Mouse (Mus musculus): ENCODE measurements around the gene Kbtbd2. TPM values are rescaled to one million over a fixed set of nuclear protein-coding genes. Genes with fewer than 3 reads are reported as not detected.

Gene Kbtbd2
- polyA plus RNA-seq, 1 experiment from 2014 or later = 27.6 TPM

DNA sequence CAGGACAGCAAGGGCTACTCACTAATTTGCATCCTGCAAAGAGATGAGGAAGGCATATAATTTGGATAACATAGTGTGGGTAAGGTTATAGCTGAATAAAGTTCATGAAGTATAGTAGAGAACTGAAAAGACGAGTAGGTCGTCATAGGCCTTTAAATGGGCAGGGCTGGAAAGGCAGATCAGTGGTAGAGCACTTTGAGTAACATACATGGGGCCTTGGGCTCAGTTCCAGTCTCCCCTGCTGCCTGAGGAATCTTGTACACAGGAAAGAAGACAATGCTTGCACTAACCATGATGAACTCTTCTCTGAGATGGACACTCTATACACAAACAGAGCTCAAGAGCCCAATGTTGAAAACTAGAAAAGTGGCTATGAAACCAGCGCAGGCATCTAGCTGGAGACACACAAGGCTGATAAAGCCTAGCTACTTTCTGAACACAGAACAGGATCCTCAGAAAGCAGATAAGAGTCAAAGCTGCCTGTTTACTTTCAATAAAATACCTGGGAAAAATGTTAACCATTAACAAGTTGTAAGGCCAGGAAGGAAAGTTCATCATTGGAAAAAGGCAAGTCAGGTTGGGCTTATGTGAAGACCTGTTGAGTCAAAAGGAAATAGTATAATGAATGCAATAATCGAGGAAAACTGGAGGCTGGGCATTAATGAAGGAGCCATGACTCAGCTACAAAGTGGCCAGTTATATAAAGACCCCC lies 13.9 kb downstream of the Kbtbd2 start:
- Histone ChIP-seq H3K4me1 (peaks cover 9% of the 10 kb centered on the region; the same call in 1 of the 2 replicates), H3K27ac (peak overlapping the region; percentile 80), H3K4me3 (replicated peaks) (no peak overlapping the region), H3K9ac (no peak overlapping the region), H3K27me3 (replicated peaks) (no peaks in the 10 kb centered on the region), H3K9me3 (no peaks in the 10 kb centered on the region), H3K4me2 (peak overlapping the region; percentile 16; the same call in 1 of the 2 replicates), H3K36me3 (peaks cover 34% of the 10 kb centered on the region)
- peak; percentile 68; the same call in 1 of the 2 replicates for ATAC-seq (ENCODE audit: insufficient read depth, low FRiP score, low read depth)
- WGBS = 62% methylated on average over 4 of the region's 4 CpGs

DNA sequence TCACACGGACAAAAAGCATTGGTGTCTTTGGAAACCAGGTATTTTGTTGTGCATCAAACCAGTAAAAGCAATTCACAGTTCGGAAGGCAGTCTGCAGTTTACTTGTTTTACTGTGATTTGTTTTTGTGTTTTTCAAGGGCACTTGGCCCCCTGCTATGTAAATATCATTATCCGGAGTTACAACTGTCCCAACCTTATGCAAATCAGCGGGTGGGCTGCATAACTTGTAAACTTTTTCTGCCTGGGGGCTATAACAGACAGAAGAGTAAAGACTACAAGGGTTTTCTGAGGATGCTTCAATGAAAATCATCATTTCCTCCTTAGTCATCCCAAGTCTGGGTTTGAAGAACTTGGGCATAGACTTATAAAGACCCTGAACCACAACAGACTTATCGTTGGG lies 18.0 kb downstream of the Kbtbd2 start:
- no peak for ATAC-seq (ENCODE audit: insufficient read depth, low FRiP score, low read depth)
- Histone ChIP-seq H3K4me1 (peaks cover 5% of the 10 kb centered on the region; the same call in 1 of the 2 replicates), H3K27me3 (replicated peaks) (no peaks in the 10 kb centered on the region), H3K9me3 (no peaks in the 10 kb centered on the region), H3K36me3 (peaks cover 28% of the 10 kb centered on the region), H3K4me3 (replicated peaks) (no peak overlapping the region), H3K9ac (no peak overlapping the region), H3K27ac (no peak overlapping the region), H3K4me2 (no peak overlapping the region)
- 90% methylated on average over 5 of the region's 5 CpGs for WGBS

DNA sequence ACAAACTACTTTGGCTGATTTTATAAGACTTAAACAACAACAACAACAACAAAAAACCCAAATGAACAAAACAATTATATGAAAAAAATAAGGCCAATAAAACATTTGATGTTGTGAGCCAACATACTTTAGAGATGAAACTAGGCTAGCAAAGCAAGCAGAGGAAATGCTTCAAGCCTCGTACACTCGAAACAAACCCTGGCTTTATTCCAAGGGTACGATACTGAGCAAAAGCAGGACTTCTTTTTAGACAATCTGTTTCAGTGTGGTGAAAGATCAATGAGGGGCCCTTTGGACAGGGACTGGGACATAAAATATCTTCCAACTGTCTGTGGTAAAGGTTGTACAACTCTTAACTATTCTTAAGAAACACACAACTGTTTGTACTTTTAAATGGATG lies 21.8 kb downstream of the Kbtbd2 start:
- WGBS = 38% methylated on average over 3 of the region's 3 CpGs

DNA sequence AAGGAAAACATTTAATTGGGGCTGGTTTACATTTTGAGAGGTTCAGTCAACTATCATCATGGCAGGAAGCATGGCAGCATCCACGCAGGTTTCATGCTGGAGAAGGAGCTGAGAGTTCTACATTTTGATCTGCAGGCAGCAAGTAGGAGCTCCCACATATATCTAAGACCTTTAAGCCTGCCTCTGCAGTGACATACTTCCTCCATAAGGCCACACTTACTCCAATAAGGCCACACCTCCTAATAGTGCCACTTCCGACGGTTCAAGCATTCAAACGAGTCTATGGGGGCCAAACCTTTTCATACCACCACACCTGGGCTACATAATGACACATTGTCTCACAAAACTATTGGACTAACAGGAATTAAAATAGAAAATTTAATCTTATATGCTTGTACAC lies 31.9 kb downstream of the Kbtbd2 start:
- H3K4me3 ChIP-seq (replicated peaks) = no peak overlapping the region
- no peaks in the 10 kb centered on the region; the same call in 1 of the 2 replicates for H3K36me3 ChIP-seq
- H3K27me3 ChIP-seq (replicated peaks) = no peaks in the 10 kb centered on the region
- H3K9ac ChIP-seq = no peak overlapping the region
- WGBS = 86% methylated on average over 4 of the region's 4 CpGs
- no peak for ATAC-seq (ENCODE audit: insufficient read depth, low FRiP score, low read depth)
- H3K27ac ChIP-seq = no peak overlapping the region
- no peaks in the 10 kb centered on the region for H3K4me1 ChIP-seq
- H3K4me2 ChIP-seq = no peak overlapping the region
- H3K9me3 ChIP-seq = no peaks in the 10 kb centered on the region

More for the DNA sequence above, 21.8 kb downstream of the Kbtbd2 start:
- no peak for ATAC-seq (ENCODE audit: insufficient read depth, low FRiP score, low read depth)
- no peaks in the 10 kb centered on the region for H3K27me3 ChIP-seq (replicated peaks)
- peaks cover 27% of the 10 kb centered on the region for H3K36me3 ChIP-seq
- no peak overlapping the region for H3K9ac ChIP-seq
- H3K4me2 ChIP-seq = no peak overlapping the region
- no peak overlapping the region for H3K27ac ChIP-seq
- H3K9me3 ChIP-seq = no peaks in the 10 kb centered on the region
- H3K4me3 ChIP-seq (replicated peaks) = no peak overlapping the region
- H3K4me1 ChIP-seq = no peaks in the 10 kb centered on the region

DNA sequence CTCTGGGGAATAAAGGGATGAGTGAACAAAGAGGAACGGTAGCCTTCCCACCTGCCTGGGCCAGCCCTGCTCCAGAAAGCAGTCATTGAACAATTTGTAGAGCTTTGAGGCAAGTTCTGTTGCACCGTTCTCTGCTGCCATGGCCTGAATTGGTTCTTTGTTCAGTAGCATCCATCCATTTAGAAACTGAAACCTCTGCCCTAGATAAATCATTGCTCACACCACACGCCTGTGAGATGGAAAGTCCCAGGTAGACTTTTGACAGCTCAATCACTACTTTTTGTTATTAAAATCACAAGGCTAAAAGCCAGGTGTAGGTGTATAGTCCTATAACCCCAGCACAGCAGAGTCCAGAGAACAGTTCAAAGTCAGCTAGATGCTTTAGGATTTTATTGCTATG lies 32.3 kb downstream of the Kbtbd2 start:
- ATAC-seq (ENCODE audit: insufficient read depth, low FRiP score, low read depth) = no peak
- Histone ChIP-seq H3K27ac (no peak overlapping the region), H3K36me3 (no peaks in the 10 kb centered on the region; the same call in 1 of the 2 replicates), H3K9ac (no peak overlapping the region), H3K4me3 (replicated peaks) (no peak overlapping the region), H3K27me3 (replicated peaks) (no peaks in the 10 kb centered on the region), H3K4me1 (no peaks in the 10 kb centered on the region), H3K4me2 (no peak overlapping the region), H3K9me3 (no peaks in the 10 kb centered on the region)
- 73% methylated on average over 3 of the region's 3 CpGs for WGBS

DNA sequence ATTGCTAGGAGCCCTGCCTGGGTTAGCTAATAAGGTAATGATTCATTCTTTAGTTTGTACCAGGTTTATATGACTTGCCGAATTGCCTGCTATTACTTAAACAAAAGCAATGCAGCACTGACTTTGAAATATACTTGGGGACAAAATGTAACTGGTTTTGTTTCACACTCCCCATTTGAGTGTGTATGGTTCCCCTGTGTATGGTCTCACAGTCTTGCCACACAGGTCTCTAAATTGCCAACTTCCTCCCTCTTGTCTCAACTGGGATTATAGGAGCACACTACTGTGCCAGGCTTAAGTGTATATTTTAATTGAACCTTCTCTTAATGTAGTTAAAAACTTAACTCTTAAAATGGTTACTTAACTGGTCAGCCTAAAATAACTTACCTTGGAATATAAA lies 38.3 kb downstream of the Kbtbd2 start:
- WGBS = 78% methylated on average over 1 of the region's 1 CpGs

DNA sequence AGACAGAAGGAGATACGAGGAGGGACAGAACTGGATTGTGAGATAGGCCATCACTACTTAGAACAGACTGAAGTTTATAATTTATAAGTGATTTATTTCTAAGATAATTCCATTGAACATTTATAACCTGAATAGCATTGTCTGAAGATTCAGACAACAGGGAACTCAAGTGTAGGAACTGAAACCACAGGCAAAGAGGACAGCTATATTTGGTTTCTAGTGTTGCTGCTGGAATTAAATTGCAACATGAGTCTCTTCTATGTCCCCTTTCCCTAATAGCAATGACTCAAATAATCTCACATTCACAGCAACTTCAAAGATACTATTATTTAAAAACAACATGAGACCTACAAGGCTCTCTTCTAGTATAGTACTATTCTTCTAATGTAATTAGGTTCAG lies 41.5 kb downstream of the Kbtbd2 start:
- no peaks in the 10 kb centered on the region for H3K4me1 ChIP-seq
- H3K4me2 ChIP-seq = no peak overlapping the region
- H3K36me3 ChIP-seq = 0 out of 2 replicates have a peak, but pooled peaks cover 15% of the 10 kb centered on the region
- H3K4me3 ChIP-seq (replicated peaks) = no peak overlapping the region
- ATAC-seq (ENCODE audit: insufficient read depth, low FRiP score, low read depth) = no peak
- no peaks in the 10 kb centered on the region for H3K9me3 ChIP-seq
- H3K27ac ChIP-seq = no peak overlapping the region
- no peaks in the 10 kb centered on the region for H3K27me3 ChIP-seq (replicated peaks)
- no peak overlapping the region for H3K9ac ChIP-seq
- WGBS = 82% methylated on average over 1 of the region's 1 CpGs

More for the DNA sequence above, 38.3 kb downstream of the Kbtbd2 start:
- no peak overlapping the region for H3K27ac ChIP-seq
- H3K4me1 ChIP-seq = no peaks in the 10 kb centered on the region
- no peaks in the 10 kb centered on the region for H3K27me3 ChIP-seq (replicated peaks)
- H3K9ac ChIP-seq = no peak overlapping the region
- ATAC-seq (ENCODE audit: insufficient read depth, low FRiP score, low read depth) = no peak
- no peak overlapping the region for H3K4me2 ChIP-seq
- peaks cover 15% of the 10 kb centered on the region; the same call in 1 of the 2 replicates for H3K36me3 ChIP-seq
- no peaks in the 10 kb centered on the region for H3K9me3 ChIP-seq
- H3K4me3 ChIP-seq (replicated peaks) = no peak overlapping the region

DNA sequence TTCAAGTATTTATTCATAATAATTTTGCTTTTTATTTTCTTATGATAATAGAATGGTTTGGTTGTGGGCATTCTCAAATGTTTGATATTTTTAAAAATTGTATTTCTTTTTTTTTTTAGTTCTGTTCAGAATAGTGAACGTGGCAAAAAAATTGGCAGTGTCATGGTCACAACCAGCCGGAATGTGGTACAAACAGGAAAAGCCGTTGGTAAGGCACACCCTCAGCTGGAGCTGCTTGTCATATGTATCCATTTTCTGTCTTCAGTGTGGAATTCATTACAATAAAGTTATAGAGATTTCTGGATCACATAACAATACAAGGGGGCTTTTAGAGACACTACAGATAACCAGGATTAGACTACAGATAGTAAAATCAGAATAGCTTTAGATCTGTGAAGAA lies 43.9 kb downstream of the Kbtbd2 start:
- 0 out of 2 replicates have a peak, but pooled peaks cover 10% of the 10 kb centered on the region for H3K36me3 ChIP-seq
- H3K27ac ChIP-seq = no peak overlapping the region
- no peaks in the 10 kb centered on the region for H3K27me3 ChIP-seq (replicated peaks)
- no peak for ATAC-seq (ENCODE audit: insufficient read depth, low FRiP score, low read depth)
- H3K4me3 ChIP-seq (replicated peaks) = no peak overlapping the region
- no peak overlapping the region for H3K4me2 ChIP-seq
- no peak overlapping the region for H3K9ac ChIP-seq
- no peaks in the 10 kb centered on the region for H3K4me1 ChIP-seq
- WGBS = 91% methylated on average over 3 of the region's 3 CpGs
- no peaks in the 10 kb centered on the region for H3K9me3 ChIP-seq

DNA sequence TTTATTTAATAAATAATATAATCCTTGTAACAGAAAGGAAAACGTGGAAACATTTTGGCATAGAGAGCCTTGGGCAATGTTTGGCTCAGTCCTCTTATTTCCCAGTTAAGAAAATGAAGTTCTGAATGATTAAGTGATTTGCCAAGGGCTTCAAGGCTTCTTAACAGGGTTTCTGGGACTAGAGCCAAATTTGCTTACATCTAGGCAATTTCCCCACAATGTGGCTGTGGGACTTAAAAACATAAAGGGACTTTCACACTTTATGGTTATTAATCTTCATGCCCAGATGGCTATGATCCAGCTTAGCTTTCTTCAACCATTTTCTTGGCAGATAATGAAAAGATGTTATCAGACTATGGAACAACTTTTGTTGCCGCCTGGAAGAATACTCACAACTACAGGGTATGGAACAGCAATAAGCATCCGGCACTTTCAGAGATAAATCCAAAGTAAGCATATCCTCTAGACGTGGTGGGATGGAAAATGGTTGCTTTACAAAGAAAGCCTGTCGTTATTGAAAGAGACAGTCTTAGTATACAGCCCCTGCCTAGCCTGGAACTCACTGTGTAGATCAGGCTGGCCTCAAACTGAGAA lies 51.6 kb downstream of the Kbtbd2 start:
- Histone ChIP-seq H3K4me3 (replicated peaks) (no peak overlapping the region), H3K4me1 (no peaks in the 10 kb centered on the region), H3K27ac (no peak overlapping the region), H3K9ac (no peak overlapping the region), H3K36me3 (peaks cover 9% of the 10 kb centered on the region; the same call in 1 of the 2 replicates), H3K4me2 (no peak overlapping the region), H3K9me3 (no peaks in the 10 kb centered on the region), H3K27me3 (replicated peaks) (no peaks in the 10 kb centered on the region)
- ATAC-seq (ENCODE audit: insufficient read depth, low FRiP score, low read depth) = no peak
- 59% methylated on average over 5 of the region's 5 CpGs for WGBS

DNA sequence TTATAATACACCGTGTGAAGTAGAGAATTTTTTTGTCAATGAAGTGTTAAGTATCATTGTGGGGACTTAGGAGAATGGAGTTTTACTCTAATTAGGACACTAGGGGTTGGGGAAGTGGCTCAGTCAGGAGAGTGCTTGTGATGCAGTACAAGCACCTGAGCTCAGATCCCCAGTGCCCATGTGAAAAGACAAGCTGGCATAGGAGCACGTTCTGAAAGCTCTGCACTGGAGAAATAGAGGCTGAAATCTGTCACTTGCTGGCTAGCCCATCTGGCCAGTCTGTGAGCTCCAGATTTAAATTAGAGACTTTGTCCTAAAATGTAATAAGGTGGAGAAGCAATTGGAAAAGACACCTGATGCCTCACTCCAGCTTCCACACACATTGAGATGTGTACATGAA lies 65.1 kb downstream of the Kbtbd2 start:
- Histone ChIP-seq H3K36me3 (peaks cover 22% of the 10 kb centered on the region), H3K4me2 (no peak overlapping the region), H3K9ac (no peak overlapping the region), H3K9me3 (no peaks in the 10 kb centered on the region), H3K4me1 (no peaks in the 10 kb centered on the region), H3K4me3 (replicated peaks) (no peak overlapping the region), H3K27me3 (replicated peaks) (no peaks in the 10 kb centered on the region), H3K27ac (no peak overlapping the region)
- ATAC-seq (ENCODE audit: insufficient read depth, low FRiP score, low read depth) = no peak
- 82% methylated on average over 2 of the region's 2 CpGs for WGBS
